13 mouse cellular contexts compared by ENCODE assay signal in genomic region chr7:131068191-131068590, GRCm38 (mm10). TPM values are rescaled to one million over a fixed set of nuclear protein-coding genes. Genes with fewer than 3 reads are reported as not detected.
DNase-seq lines count a peak whose midpoint lies in the region; ATAC-seq and TF ChIP-seq lines count a peak whose summit lies in the region.
"Not testable (repeated sequence)": the region's sequence is repeated elsewhere in the genome, so short reads cannot be mapped to it uniquely, and the experiment has no call there.
"Had no signal": no experiment of that assay in that cellular context is flagged by ENCODE, and none has a peak within 500 bp of the region (broad histone marks: within the 10 kb centered on the region; RNA-seq: fewer than 3 reads in every experiment).

No protein-coding gene starts in this region.

- not testable (repeated sequence) for H3K27me3 ChIP-seq in lung, postnatal 0 days (replicated peaks; ENCODE audit: insufficient read depth, low read length)

- not testable (repeated sequence) for H3K27ac ChIP-seq in layer of hippocampus, adult 2 months; lung, postnatal 0 days (ENCODE audit: low read length)

- not testable (repeated sequence) for TF ChIP-seq POLR2A in brain, embryonic 14.5 days (IDR thresholded peaks at IDR 0.05; ENCODE audit: borderline replicate concordance, extremely low read depth, insufficient read depth, insufficient read length, poor library complexity, severe bottlenecking)

- WGBS in lung, postnatal 0 days: 0% methylated on average over 1 of the region's 1 CpGs

- not testable (repeated sequence) for H3K36me3 ChIP-seq in lung, postnatal 0 days (ENCODE audit: insufficient read depth, low read length)

- peak; percentile 5 for DNase-seq in ES-CJ7 (ENCODE audit: low read depth, low spot score)
- DNase-seq in brain, embryonic 14.5 days (ENCODE audit: low read depth): peak; percentile 0
- peak; percentile 1 for DNase-seq in embryo, embryonic 11 days
- peak; percentile 68 for DNase-seq in heart, postnatal 4 days
- peak in 1 of 2 experiments; percentile 40 for DNase-seq in layer of hippocampus, adult 2 months (ENCODE audit: low spot score in 2 of 2)
- not testable (repeated sequence) for DNase-seq in lung, postnatal 0 days (ENCODE audit: low spot score)
- peak; percentile 30 for DNase-seq in retina, postnatal 1 day
- DNase-seq in thymus, postnatal 4 days: peak; percentile 80

- not testable (repeated sequence) for H3K4me2 ChIP-seq in lung, postnatal 0 days (replicated peaks; ENCODE audit: low read depth, low read length)

- not testable (repeated sequence) for H3K4me1 ChIP-seq in lung, postnatal 0 days (ENCODE audit: insufficient read depth, low read depth, low read length)

- H3K4me3 ChIP-seq in layer of hippocampus, adult 2 months; lung, postnatal 0 days (ENCODE audit: low read depth, low read length): not testable (repeated sequence)

- H3K9ac ChIP-seq in lung, postnatal 0 days (replicated peaks; ENCODE audit: low read depth): not testable (repeated sequence)

- not testable (repeated sequence) for TF ChIP-seq EP300 in lung, postnatal 0 days (IDR thresholded peaks at IDR 0.05)

- ATAC-seq in lung, postnatal 0 days: not testable (repeated sequence)

- peak; percentile 7; the same call in 1 of the 2 replicates for TF ChIP-seq CTCF in brain, embryonic 14.5 days (IDR thresholded peaks at IDR 0.05; ENCODE audit: borderline replicate concordance, extremely low read depth, insufficient read depth, insufficient read length)
- peak; percentile 74 for TF ChIP-seq CTCF in layer of hippocampus, adult 2 months (conservative IDR thresholded peaks at IDR 0.05)
- TF ChIP-seq CTCF in lung, postnatal 0 days (IDR thresholded peaks at IDR 0.05): peak; percentile 62

- H3K9me3 ChIP-seq in lung, postnatal 0 days (ENCODE audit: low read length): not testable (repeated sequence)

RNA-seq across cellular contexts. Expression of gene Dmbt1, which starts 36.3 kb away (rescaled TPM):
- polyA plus RNA-seq in brain, embryonic 14.5 days (2012; rRNA removed): 0.01 TPM in 1 of 2 replicates, not detected in the other
- not detected for total RNA-seq in heart, postnatal 4 days (2021)
- not detected for total RNA-seq in layer of hippocampus, adult 2 months (2021)
- polyA plus RNA-seq in lung, postnatal 0 days (2015; fragmentation: Nextera tagmentation; extraction: Ambion mirVana): not detected in 2 replicates
- total RNA-seq: common myeloid progenitor, adult 5-6 weeks; gastrocnemius, postnatal 25 days; neutrophil, adult 5-6 weeks had no signal
- polyA plus RNA-seq: forebrain, embryonic 10.5 days; midbrain, embryonic 14.5 days had no signal

Comparison
In these comparisons a context has a peak if more than half of its experiments do, and no peak if none do; other contexts are left out.
1. CTCF ChIP-seq: peak in every context shown above with its lines; median percentile 74 in layer of hippocampus, adult 2 months; 62 in lung, postnatal 0 days; 7 in brain, embryonic 14.5 days.